Mouse (Mus musculus) T-helper 1 cell (primary cell): ENCODE measurements around the gene Ermp1.

ENCODE experiments used
- in situ Hi-C: fragments of 300-600 bp; cut with MboI, MseI; formaldehyde crosslinking; loops from one replicate; pipeline ENCODE4 v1.15.1; 2025; ENCODE audit warnings: high pct_unique_total_duplicates

Ermp1 gene

DNA sequence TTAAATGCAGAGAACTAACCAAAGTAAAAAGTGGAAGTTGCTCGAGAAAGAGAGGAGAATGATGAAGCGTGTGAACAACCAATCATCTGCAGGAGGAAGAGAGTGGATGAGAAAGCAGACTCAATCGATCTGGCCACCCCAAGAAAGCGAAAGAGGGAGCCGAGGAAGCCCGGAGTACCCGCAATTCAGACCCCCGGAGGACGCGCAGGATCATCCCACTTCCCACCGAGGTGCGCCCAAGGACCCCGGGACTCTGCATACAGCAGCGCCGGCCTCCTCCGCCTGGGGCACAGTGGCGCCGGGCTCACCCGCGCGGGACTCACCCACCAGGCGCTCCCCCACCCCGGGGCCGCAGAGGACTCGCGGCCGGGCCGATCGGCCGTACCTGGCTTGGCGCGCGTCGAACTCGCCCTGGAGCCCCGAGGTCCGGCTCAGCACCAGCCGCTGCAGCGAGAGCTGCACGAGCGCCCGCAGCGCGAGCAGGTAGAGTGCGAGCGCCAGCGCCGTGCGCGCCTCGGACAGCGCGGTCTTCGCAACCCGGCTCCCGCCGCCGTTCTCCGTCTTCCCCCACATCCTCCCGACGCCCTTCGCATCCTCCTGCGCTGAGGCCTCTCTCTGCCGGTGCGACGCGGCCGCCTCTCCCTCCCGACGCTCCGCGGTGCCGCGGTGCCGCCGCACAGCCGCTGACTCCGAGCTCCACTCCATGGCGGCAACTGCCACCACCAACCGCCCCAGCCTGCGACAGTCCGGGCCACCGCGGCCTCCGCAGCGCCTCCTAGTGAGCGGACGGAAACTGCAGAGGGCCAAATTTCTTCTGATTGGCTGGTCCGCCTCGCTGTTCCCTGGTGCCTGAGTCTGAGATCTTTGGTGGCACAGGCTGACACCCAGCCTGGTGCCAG lies at the start of gene Ermp1:
Ermp1 (minus strand) TSS at position 765 of the 899 bp plus-strand sequence.
- in situ Hi-C loops: no loop called here

GRCm38 (mm10) chr19:29697245-29697874 lies 49.1 kb upstream of the Ermp1 start, which contains the start of gene Mlana:
Gene Mlana (plus strand): TSS chr19:29697824.
- in situ Hi-C loops: no loop called here

DNA sequence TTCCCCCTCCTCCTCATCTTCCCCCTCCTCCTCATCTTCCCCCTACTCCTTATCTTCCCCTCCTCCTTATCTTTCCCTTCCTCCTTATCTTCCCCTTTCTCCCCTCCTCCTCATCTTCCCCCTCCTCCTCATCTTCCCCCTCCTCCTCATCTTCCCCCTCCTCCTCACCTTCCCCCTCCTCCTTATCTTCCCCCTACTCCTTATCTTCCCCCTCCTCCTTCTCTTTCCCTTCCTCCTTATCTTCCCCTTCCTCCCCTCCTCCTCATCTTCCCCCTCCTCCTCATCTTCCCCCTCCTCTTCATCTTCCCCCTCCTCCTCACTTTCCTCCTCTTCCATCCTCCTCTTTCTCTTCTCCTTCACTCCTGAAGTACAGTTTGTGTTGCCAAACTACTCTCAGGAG lies 48.6 kb upstream of the Ermp1 start:
- in situ Hi-C loops: no loop called here

DNA sequence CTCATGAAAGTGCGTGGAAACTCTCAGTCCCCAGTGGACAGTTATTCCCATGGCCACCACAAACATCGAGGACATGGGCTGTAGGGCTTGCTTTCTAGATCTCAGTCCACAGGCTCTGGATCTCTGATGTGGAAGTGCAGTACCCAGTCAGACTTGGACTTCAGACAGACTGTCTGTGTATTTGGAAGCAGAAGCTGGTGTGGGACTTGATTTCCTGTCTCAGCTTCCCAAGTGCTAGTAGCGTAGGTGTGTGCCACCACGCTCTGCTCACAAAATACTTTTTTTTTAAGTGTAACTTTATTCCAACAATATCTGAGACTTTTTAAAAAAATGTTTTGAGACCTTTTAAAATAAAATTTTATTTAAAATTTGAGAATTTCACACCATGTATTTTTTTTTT lies 48.1 kb upstream of the Ermp1 start:
- in situ Hi-C loops: no loop called here

GRCm38 (mm10) chr19:29695071-29695470 lies 46.9 kb upstream of the Ermp1 start:
- in situ Hi-C loops: no loop called here

DNA sequence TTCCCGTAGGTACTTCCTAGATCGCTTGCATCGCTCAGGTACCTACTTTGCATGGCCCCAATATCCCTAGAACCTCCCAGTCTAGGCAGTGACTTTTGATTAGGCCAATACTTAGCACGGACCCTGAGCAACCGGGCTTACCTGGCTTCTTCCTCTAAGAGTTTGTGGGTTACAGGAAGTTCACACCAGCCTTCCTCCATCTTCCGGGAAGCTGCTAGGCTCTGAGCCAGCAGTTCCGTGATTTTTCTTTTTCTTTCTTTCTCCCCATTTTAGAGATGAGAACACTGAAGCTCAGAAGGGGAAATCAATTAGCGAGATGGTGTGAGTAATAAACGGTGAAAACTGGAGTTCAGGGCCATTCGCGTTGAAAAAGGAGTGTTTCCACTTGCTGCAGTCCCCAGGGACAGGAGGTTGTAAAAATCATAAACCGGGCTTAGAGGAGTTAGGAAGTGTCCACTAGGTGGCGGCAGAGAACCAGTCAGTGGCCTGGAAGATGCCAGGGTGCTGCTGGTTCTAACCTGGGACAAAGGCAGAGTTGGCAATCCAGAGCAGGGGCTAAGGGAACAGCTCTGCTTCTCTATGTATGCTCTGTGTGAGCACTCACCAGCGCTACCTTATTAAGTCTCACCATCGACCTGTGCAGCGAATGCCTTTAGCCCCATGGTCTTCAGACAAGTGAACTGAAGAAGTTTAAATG lies 35.8 kb upstream of the Ermp1 start:
- in situ Hi-C loops: no loop called here

DNA sequence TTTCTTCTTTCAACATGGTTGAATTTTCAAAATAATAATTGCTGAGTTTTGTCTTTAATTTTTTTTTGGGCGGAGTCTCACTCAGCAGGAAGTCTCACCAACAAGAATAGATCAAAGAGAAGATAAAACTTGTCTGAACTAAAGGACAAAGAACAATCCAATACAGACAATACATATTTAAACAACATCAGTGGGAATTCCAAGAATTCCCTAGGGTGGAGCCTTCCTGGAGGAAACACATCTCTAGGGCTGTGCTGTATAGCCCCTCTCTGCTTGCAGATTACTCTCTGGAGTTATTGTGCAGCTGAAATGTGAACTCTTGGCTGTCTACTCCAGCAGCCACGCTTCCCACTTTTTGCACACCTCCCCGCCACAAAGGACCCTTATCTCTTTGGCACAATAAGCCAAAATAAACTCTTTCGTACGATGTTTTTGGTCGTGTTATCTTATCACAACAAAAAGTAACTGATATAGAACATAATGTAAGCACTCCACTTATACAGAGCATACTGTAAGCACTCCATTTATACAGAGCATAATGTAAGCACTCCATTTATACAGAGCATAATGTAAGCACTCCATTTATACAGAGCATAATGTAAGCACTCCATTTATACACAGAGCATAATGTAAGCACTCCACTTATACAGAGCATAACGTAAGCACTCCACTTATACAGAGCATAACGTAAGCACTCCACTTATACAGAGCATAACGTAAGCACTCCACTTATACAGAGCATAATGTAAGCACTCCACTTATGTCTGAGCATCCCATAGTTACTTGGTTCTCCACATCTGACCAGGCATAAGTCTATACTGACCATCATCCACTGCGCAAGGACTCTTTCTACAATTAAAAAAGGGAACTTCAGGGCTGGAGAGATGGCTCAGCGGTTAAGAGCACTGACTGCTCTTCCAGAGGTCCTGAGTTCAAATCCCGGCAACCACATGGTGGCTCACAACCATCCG lies 32.3 kb upstream of the Ermp1 start:
- in situ Hi-C loops: no loop called here

GRCm38 (mm10) chr19:29678181-29678778 lies 30.1 kb upstream of the Ermp1 start:
- in situ Hi-C loops: no loop called here

- in situ Hi-C loops: no loop called here
Observed at GRCm38 (mm10) chr19:29676479-29677193, 28.4 kb upstream of the Ermp1 start.

DNA sequence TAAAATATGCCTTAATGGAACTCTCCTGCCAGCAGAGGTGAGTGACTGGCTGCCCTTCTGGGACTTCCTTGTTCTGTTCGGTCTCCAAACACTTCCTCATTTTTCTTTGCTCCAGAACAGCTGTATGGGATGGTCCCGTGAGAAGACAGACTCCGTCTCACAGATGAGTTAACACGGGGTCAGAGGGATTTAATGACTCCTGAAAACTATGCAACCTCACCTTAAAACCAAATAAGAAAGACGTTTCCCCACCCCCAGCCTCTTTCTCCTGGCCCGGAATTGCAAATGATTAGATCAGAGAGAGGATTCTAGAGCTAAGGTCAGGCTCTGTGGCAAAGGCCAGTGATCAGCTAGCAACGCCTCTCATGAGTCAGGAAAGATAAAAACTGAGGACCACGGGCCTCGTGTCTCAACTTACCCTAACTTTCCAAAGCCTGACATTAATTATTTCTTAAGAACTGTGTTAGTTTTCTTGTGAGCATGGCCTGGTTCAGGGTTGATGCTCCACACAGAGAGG lies 27.4 kb upstream of the Ermp1 start:
- in situ Hi-C loops: no loop called here

DNA sequence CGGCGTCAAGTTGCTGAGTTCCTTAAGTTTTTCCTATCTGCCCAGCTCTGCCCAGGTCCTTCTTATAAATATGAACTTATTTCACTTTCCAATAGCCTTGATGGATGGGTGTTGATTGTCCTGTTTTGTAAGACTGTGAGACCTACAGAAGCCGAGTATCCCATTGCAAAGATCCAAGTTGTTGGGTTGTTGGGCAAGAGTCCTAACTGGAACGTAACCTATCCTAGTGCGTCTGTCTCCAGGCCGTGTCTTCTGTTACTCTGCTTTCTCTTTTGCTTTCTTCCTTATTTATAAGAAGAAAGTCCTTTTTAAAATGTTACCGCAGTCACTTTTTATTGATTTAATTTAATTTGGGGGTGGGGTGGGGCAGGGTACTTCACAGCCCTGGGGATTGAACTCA lies 26.7 kb upstream of the Ermp1 start:
- in situ Hi-C loops: no loop called here

- in situ Hi-C loops: no loop called here
Observed at GRCm38 (mm10) chr19:29672660-29673059, 24.4 kb upstream of the Ermp1 start.

GRCm38 (mm10) chr19:29671160-29671559 lies 22.9 kb upstream of the Ermp1 start:
- in situ Hi-C loops: no loop called here

GRCm38 (mm10) chr19:29670247-29670646 lies 22.0 kb upstream of the Ermp1 start:
- in situ Hi-C loops: no loop called here

DNA sequence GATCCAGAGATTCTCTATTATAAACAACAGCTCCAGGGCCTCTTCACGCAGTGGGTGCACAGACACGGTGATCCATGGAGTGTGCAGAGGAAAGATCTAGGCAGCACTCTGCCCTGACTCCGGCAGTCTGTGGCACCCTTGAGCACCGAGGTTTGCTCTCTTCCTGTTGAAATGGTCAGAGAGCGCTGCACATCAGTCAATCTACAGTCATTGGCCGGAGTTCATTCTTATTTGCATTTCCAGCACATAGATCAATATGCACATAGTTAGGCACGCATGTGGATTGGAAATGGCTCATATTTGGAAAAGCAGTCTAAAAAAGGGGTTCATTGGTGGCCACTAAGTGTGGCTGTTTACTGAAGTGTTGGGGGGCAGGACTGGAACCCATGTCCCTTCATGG lies 19.9 kb upstream of the Ermp1 start:
- in situ Hi-C loops: no loop called here

GRCm38 (mm10) chr19:29666965-29667594 lies 18.9 kb upstream of the Ermp1 start:
- in situ Hi-C loops: no loop called here

- in situ Hi-C loops: no loop called here
Observed at GRCm38 (mm10) chr19:29666164-29666563, 17.9 kb upstream of the Ermp1 start.

DNA sequence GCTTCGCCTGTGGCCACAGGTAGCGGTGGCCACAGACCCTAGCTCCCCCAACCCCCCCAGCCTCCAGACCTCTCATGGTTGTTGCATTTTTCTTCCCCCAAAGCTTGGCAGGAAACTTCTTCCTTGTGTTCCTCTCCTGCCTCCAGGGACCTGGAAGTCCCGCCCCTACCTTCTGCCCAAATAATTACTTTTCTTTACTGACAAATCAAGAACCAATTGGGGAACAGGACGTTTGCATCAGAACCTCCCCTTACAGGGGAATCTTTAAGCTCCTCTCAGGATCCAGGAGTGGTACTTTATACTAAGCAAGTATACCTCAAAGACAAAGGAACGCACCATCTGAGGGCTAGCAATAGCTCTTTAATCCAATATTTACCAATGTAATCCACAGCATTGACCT lies 16.7 kb upstream of the Ermp1 start:
- in situ Hi-C loops: no loop called here

- in situ Hi-C loops: no loop called here
Observed at GRCm38 (mm10) chr19:29663780-29664179, 15.6 kb upstream of the Ermp1 start.
